Mouse (Mus musculus): Measurements from ENCODE around the gene Rrp1b. TPM values are rescaled to one million over a fixed set of nuclear protein-coding genes. Genes with fewer than 3 reads are reported as not detected.
"Not testable (repeated sequence)": the region's sequence is repeated elsewhere in the genome, so short reads cannot be mapped to it uniquely, and the experiment has no call there.

Gene Rrp1b
- polyA plus RNA-seq, 1 experiment from 2014 or later: 60.8 TPM

DNA sequence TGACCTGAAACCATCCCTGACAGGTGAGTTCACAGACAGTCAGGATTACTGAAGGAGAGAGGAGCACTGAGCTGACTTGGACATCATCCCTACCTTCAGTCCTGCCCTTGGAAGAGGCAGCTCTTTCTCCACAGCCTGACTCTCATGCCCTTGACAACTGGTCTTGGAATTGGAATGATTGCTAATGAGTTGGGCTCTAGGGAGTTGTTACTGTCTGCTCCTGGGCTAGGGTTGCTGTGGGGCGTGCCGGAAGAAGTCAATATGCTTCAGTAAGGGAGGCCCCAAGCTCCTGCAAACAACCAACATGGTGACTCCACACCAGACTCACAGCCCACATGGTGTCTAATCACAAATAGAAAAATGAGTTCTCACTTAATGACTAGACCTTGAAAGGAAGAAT is 21.9 kb downstream of the Rrp1b start:
- Histone ChIP-seq H3K9me3 (ENCODE audit: control insufficient read depth, low read depth, low read length) (no peaks in the 10 kb centered on the region), H3K4me1 (ENCODE audit: control insufficient read depth, insufficient read depth, low read length) (no peaks in the 10 kb centered on the region), H3K4me3 (ENCODE audit: low read depth, low read length) (no peak overlapping the region), H3K27me3 (ENCODE audit: control insufficient read depth, insufficient read depth, low read length) (no peaks in the 10 kb centered on the region), H3K27ac (ENCODE audit: low read length) (no peak overlapping the region), H3K9ac (replicated peaks; ENCODE audit: low read depth, low read length) (no peak overlapping the region), H3K4me2 (replicated peaks; ENCODE audit: low read depth, low read length) (no peak overlapping the region), H3K36me3 (ENCODE audit: control insufficient read depth, insufficient read depth, low read length) (peaks cover 69% of the 10 kb centered on the region)
- no peak for ATAC-seq (ENCODE audit: insufficient number of reproducible peaks, insufficient read depth, low FRiP score, low read depth)
- 89% methylated on average over 2 of the region's 2 CpGs for WGBS

DNA sequence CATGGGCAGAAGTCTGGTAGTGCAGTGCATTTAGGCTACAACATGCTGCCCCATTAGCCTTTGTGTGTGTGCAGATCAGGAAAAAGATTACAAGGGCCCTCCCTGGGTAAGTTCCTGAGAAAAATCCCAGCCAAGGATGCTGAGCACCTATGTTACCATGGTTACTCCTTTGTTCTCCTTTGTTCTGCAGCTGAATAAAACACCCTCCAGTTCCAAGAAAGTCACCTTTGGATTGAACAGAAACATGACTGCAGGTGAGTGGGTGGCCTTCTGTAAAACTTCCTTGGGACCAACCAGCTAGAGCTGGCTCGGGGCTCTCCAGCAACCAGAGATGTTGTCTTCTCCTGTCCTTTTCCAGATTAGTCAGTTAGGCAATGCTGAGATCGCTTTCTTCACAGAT is 23.2 kb downstream of the Rrp1b start:
- Histone ChIP-seq H3K9me3 (ENCODE audit: control insufficient read depth, low read depth, low read length) (no peaks in the 10 kb centered on the region), H3K4me2 (replicated peaks; ENCODE audit: low read depth, low read length) (no peak overlapping the region), H3K4me1 (ENCODE audit: control insufficient read depth, insufficient read depth, low read length) (no peaks in the 10 kb centered on the region), H3K9ac (replicated peaks; ENCODE audit: low read depth, low read length) (no peak overlapping the region), H3K36me3 (ENCODE audit: control insufficient read depth, insufficient read depth, low read length) (peaks cover 56% of the 10 kb centered on the region), H3K27ac (ENCODE audit: low read length) (no peak overlapping the region), H3K27me3 (ENCODE audit: control insufficient read depth, insufficient read depth, low read length) (no peaks in the 10 kb centered on the region), H3K4me3 (ENCODE audit: low read depth, low read length) (no peak overlapping the region)
- no peak for ATAC-seq (ENCODE audit: insufficient number of reproducible peaks, insufficient read depth, low FRiP score, low read depth)
- WGBS: 98% methylated on average over 2 of the region's 2 CpGs

DNA sequence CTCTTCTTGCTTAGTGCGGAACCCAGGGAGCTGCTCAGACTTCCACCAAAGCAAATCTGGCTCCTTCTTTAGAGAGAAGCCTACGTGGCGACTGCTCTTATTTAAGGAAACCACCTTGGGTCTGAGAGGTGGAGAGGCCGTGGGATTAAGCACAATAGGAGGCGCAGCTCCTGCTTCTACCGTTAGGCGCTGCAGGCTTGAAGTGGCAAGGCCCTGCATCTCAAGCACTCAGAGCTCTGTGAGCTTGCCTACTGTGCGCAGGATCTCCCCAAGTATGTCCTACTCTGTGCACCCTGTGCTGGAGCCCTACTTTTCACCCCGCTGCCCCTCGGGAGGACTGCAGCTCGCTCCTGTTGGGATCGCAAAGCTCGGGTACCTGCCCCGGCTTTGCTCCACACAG is 25.3 kb downstream of the Rrp1b start:
- peaks cover 42% of the 10 kb centered on the region for H3K36me3 ChIP-seq (ENCODE audit: control insufficient read depth, insufficient read depth, low read length)
- no peaks in the 10 kb centered on the region for H3K4me1 ChIP-seq (ENCODE audit: control insufficient read depth, insufficient read depth, low read length)
- no peak overlapping the region for H3K9ac ChIP-seq (replicated peaks; ENCODE audit: low read depth, low read length)
- H3K27me3 ChIP-seq (ENCODE audit: control insufficient read depth, insufficient read depth, low read length): no peaks in the 10 kb centered on the region
- H3K9me3 ChIP-seq (ENCODE audit: control insufficient read depth, low read depth, low read length): no peaks in the 10 kb centered on the region
- 97% methylated on average over 14 of the region's 14 CpGs for WGBS
- no peak overlapping the region for H3K4me2 ChIP-seq (replicated peaks; ENCODE audit: low read depth, low read length)
- H3K4me3 ChIP-seq (ENCODE audit: low read depth, low read length): no peak overlapping the region
- ATAC-seq (ENCODE audit: insufficient number of reproducible peaks, insufficient read depth, low FRiP score, low read depth): no peak
- no peak overlapping the region for H3K27ac ChIP-seq (ENCODE audit: low read length)

- WGBS: 73% methylated on average over 2 of the region's 2 CpGs
- no peak overlapping the region for H3K4me2 ChIP-seq (replicated peaks; ENCODE audit: low read depth, low read length)
- H3K27me3 ChIP-seq (ENCODE audit: control insufficient read depth, insufficient read depth, low read length): no peaks in the 10 kb centered on the region
- no peaks in the 10 kb centered on the region for H3K9me3 ChIP-seq (ENCODE audit: control insufficient read depth, low read depth, low read length)
- no peak for ATAC-seq (ENCODE audit: insufficient number of reproducible peaks, insufficient read depth, low FRiP score, low read depth)
- peaks cover 19% of the 10 kb centered on the region; the same call in 1 of the 2 replicates for H3K36me3 ChIP-seq (ENCODE audit: control insufficient read depth, insufficient read depth, low read length)
- H3K27ac ChIP-seq (ENCODE audit: low read length): no peak overlapping the region
- no peak overlapping the region for H3K9ac ChIP-seq (replicated peaks; ENCODE audit: low read depth, low read length)
- no peak overlapping the region for H3K4me3 ChIP-seq (ENCODE audit: low read depth, low read length)
- H3K4me1 ChIP-seq (ENCODE audit: control insufficient read depth, insufficient read depth, low read length): no peaks in the 10 kb centered on the region
These were observed 27.8 kb downstream of the Rrp1b start for GRCm38 (mm10) chr17:32063654-32064053.

DNA sequence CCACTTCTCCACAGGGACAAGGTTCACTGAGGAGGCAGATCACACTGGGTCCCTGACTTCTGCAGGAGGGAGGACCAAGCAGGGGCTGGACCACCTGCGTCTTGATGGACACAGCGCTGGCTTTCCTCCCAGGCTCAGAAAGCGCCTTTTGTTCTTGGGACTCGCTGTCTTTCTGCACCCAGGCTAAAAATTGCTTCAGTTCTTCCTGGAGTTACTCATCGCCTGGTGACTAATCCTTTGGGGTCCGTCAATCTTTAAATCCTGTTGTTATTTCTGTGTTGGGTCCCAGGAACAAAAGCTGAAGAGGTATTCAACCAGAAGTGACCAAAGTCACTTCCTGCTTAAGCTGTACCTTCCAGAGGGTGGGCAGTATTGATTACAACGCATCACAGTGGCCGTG is 28.9 kb downstream of the Rrp1b start:
- H3K4me2 ChIP-seq (replicated peaks; ENCODE audit: low read depth, low read length); H3K27ac ChIP-seq (ENCODE audit: low read length); H3K27me3 ChIP-seq (ENCODE audit: control insufficient read depth, insufficient read depth, low read length); H3K9me3 ChIP-seq (ENCODE audit: control insufficient read depth, low read depth, low read length); H3K9ac ChIP-seq (replicated peaks; ENCODE audit: low read depth, low read length); H3K4me3 ChIP-seq (ENCODE audit: low read depth, low read length); ATAC-seq (ENCODE audit: insufficient number of reproducible peaks, insufficient read depth, low FRiP score, low read depth); H3K4me1 ChIP-seq (ENCODE audit: control insufficient read depth, insufficient read depth, low read length): not testable (repeated sequence)
- WGBS: 72% methylated on average over 8 of the region's 8 CpGs
- H3K36me3 ChIP-seq (ENCODE audit: control insufficient read depth, insufficient read depth, low read length): peaks cover 17% of the 10 kb centered on the region; the same call in 1 of the 2 replicates

DNA sequence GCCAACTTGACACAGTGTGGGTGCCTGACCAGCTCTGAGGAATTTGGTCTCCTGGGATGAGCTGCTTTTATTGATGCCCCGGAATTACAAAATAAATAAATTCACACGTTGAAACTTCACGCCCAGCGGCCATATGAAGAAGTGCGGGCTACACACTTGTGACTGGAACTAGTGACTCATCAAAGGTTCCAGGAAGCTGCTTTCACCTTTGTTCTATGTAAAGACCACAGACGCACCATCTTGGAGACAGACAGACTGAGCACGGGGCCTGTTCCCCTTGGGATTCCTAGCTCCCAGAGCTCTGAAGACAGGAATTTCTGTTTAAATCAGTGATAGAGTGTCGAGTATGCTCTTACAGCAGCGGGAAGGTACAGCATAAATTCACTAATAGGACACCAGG is 31.6 kb downstream of the Rrp1b start:
- Histone ChIP-seq H3K4me3 (ENCODE audit: low read depth, low read length) (no peak overlapping the region), H3K9ac (replicated peaks; ENCODE audit: low read depth, low read length) (no peak overlapping the region), H3K9me3 (ENCODE audit: control insufficient read depth, low read depth, low read length) (no peaks in the 10 kb centered on the region), H3K36me3 (ENCODE audit: control insufficient read depth, insufficient read depth, low read length) (no peaks in the 10 kb centered on the region), H3K27me3 (ENCODE audit: control insufficient read depth, insufficient read depth, low read length) (no peaks in the 10 kb centered on the region), H3K4me1 (ENCODE audit: control insufficient read depth, insufficient read depth, low read length) (no peaks in the 10 kb centered on the region), H3K27ac (ENCODE audit: low read length) (no peak overlapping the region), H3K4me2 (replicated peaks; ENCODE audit: low read depth, low read length) (no peak overlapping the region)
- 71% methylated on average over 9 of the region's 9 CpGs for WGBS
- no peak for ATAC-seq (ENCODE audit: insufficient number of reproducible peaks, insufficient read depth, low FRiP score, low read depth)

DNA sequence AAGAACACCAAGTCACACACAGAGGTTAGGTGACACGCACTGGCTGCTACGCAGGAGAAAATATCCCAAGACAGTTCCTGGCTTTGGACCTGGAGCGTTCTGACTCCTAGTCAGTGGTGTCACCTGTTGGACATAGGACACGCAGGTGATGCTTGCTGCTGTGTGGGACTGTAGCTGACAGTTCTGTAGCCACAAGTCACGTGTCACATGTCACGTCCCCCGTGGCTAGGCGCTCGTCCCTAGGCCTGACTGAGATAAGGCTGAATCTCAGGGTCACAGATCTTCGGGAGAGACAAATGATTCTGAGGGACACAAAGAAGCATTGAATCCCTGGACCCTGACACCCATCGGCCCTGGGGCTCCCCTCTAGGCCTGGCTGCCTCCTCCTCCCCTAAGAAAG is 32.5 kb downstream of the Rrp1b start:
- no peak overlapping the region for H3K9ac ChIP-seq (replicated peaks; ENCODE audit: low read depth, low read length)
- 87% methylated on average over 11 of the region's 11 CpGs for WGBS
- no peaks in the 10 kb centered on the region for H3K27me3 ChIP-seq (ENCODE audit: control insufficient read depth, insufficient read depth, low read length)
- no peak overlapping the region for H3K4me2 ChIP-seq (replicated peaks; ENCODE audit: low read depth, low read length)
- H3K9me3 ChIP-seq (ENCODE audit: control insufficient read depth, low read depth, low read length): no peaks in the 10 kb centered on the region
- no peaks in the 10 kb centered on the region for H3K36me3 ChIP-seq (ENCODE audit: control insufficient read depth, insufficient read depth, low read length)
- no peaks in the 10 kb centered on the region for H3K4me1 ChIP-seq (ENCODE audit: control insufficient read depth, insufficient read depth, low read length)
- H3K4me3 ChIP-seq (ENCODE audit: low read depth, low read length): no peak overlapping the region
- no peak overlapping the region for H3K27ac ChIP-seq (ENCODE audit: low read length)
- no peak for ATAC-seq (ENCODE audit: insufficient number of reproducible peaks, insufficient read depth, low FRiP score, low read depth)

DNA sequence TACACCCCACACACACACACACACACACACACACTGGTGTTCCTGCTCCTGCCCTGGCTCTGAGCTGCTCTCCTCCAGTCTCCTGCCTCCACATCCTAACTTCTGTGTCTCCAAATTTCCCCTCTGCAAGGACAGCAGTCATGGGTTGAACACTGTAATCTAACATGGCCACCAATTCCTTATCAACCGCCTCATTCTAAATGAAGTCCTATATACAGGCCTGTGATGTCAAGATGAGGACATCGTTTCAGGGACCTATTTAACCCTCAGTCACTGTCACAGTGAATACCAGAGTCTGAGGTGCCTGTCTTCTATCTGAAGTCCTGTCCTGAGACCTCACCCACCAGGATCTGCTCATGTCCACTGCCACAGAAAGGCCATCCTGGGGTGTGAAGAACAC is 32.9 kb downstream of the Rrp1b start:
- WGBS: 86% methylated on average over 2 of the region's 2 CpGs
- Histone ChIP-seq H3K27me3 (ENCODE audit: control insufficient read depth, insufficient read depth, low read length) (no peaks in the 10 kb centered on the region), H3K9ac (replicated peaks; ENCODE audit: low read depth, low read length) (no peak overlapping the region), H3K9me3 (ENCODE audit: control insufficient read depth, low read depth, low read length) (no peaks in the 10 kb centered on the region), H3K4me1 (ENCODE audit: control insufficient read depth, insufficient read depth, low read length) (no peaks in the 10 kb centered on the region), H3K4me3 (ENCODE audit: low read depth, low read length) (no peak overlapping the region), H3K36me3 (ENCODE audit: control insufficient read depth, insufficient read depth, low read length) (no peaks in the 10 kb centered on the region), H3K27ac (ENCODE audit: low read length) (no peak overlapping the region), H3K4me2 (replicated peaks; ENCODE audit: low read depth, low read length) (no peak overlapping the region)
- ATAC-seq (ENCODE audit: insufficient number of reproducible peaks, insufficient read depth, low FRiP score, low read depth): no peak

DNA sequence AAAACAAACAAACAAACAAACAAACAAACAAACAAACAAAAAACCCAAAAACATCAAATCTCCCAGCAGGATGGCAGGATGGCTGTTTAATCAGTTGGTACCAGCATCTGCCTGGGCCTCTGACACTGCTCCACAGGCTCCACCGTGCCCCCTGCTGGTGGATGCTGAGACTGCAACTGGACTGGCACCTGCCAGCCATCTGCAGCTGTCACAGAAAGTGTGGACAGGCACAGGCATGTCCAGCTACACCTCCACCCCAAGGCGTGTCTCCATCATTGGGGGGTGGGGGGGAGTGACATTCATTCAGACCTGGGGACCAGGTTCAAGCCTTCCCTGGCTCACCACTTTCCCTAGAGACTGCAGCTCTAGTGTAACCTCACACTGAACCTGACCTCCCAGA is 37.5 kb downstream of the Rrp1b start:
- WGBS: 0% methylated on average over 2 of the region's 2 CpGs
- Histone ChIP-seq H3K27ac (ENCODE audit: low read length) (no peak overlapping the region), H3K36me3 (ENCODE audit: control insufficient read depth, insufficient read depth, low read length) (no peaks in the 10 kb centered on the region), H3K27me3 (ENCODE audit: control insufficient read depth, insufficient read depth, low read length) (no peaks in the 10 kb centered on the region), H3K4me3 (ENCODE audit: low read depth, low read length) (no peak overlapping the region), H3K9ac (replicated peaks; ENCODE audit: low read depth, low read length) (no peak overlapping the region), H3K4me2 (replicated peaks; ENCODE audit: low read depth, low read length) (no peak overlapping the region), H3K4me1 (ENCODE audit: control insufficient read depth, insufficient read depth, low read length) (no peaks in the 10 kb centered on the region), H3K9me3 (ENCODE audit: control insufficient read depth, low read depth, low read length) (no peaks in the 10 kb centered on the region)
- ATAC-seq (ENCODE audit: insufficient number of reproducible peaks, insufficient read depth, low FRiP score, low read depth): no peak

All from stomach, embryonic 14.5 days (tissue).